Mouse (Mus musculus) layer of hippocampus, adult 8-10 months (tissue): ENCODE measurements at regions not wholly inside any gene's neighbourhood (a gene's known extent, or its start where the extent isn't known, plus 50 kb on each side); places are given as distances from the start of the nearest gene placed in this dataset.
"Not testable (repeated sequence)": the region's sequence is repeated elsewhere in the genome, so short reads cannot be mapped to it uniquely, and the experiment has no call there.

Experiments
- DNase-seq, 2 experiments: peaks; one replicate each; pipeline ENCODE4 v3.0.0; 2022; ENCODE audit warnings: low spot score in 2 of 2

DNA sequence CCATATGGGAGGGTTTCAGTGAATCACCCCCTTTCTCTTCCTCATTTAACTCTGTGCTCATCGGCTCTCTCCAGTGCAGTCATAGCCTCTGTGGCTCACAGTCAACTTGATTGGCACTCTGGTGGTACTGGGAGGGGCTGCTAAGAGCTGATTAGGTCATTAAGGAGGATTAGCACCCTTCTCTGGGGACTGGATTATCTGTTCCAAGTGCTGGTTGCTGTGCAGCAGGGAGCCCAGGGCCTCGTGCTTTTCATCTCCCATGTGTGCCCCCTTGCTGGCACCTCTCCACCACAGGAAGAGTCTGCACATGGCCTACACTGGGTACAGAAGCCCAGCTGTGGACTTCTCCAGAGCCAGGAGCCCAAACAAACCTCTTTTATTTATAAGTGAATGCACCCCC is 316.8 kb upstream of the Irx1 start:
- DNase-seq, result no peak

DNA sequence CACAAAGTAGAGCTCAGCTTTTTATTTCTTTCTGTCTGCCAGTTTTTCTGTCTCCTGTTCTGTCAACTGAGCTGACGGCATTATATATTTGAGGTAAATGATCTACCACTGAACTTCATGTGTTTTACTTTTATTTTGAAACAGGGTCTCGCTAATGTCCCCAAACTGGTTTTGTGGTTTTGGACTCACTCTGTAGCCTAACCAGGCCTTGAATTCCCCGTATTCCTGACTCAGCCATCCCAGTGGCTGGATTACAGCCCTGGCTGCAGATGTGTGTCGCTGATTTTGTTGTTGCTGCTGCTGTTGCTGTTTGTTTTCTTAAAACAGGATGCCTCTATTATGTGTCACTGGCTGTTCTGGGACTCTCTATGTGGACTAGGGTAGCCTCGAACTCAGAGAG is 317.3 kb upstream of the Irx1 start:
- no peak for DNase-seq

DNA sequence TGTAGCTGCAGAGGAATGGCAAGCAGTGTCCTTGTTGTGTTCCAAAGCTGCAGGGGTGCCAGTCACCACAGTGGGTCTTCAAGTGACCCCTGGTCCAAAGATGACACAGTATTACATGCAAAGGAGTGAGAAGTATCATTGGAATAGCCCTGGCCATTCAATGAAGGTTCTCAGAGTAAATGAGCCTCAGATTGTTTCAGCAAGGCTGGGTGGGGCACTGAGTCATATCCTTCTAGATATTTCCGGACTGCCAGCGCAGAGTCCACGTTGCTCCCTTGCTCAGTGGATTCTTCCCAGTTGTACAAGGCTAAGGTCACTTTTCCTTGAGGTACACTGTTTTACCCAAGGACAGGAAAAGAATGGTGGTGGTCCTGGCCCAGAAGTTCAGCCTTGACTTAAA is 319.2 kb upstream of the Irx1 start:
- DNase-seq, result no peak

DNA sequence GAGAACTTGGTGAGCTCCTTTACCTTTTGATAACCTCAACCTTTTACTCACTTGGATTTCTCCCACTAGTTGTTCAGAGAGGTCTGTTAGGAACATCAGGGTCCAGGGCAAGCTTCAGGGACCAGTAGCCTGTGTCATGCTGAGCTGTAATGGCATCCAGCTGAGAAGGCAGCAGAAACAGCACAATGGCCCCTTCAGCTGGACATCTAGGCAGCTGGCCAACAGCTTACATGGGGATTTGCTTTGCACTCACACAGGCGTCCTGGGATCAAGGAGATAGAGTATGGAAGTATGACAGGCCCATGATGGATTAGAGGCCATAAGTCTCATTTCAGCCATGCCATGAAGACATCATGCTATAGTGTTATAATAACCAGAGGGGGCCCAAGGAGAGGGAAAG is 320.2 kb upstream of the Irx1 start:
- DNase-seq, result no peak

DNA sequence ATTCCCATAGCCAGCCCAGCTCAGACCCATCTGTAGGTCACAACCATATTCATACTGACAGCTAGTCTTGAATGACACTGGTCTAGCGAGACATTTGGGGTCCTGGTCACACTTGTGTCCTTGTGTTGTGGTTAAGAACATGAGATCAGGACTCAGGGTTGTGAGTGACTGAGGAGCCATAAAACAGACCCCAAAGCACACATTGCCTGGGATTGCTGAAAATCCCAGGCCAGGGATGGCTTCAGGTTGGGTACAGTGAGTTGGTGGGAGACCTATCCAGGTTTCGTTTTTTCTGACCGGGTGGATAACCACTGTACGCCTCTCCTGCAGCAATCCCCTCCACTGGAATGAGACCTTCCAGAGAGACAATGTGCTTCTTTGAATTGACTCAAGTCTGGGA is 322.8 kb upstream of the Irx1 start:
- no peak for DNase-seq

DNA sequence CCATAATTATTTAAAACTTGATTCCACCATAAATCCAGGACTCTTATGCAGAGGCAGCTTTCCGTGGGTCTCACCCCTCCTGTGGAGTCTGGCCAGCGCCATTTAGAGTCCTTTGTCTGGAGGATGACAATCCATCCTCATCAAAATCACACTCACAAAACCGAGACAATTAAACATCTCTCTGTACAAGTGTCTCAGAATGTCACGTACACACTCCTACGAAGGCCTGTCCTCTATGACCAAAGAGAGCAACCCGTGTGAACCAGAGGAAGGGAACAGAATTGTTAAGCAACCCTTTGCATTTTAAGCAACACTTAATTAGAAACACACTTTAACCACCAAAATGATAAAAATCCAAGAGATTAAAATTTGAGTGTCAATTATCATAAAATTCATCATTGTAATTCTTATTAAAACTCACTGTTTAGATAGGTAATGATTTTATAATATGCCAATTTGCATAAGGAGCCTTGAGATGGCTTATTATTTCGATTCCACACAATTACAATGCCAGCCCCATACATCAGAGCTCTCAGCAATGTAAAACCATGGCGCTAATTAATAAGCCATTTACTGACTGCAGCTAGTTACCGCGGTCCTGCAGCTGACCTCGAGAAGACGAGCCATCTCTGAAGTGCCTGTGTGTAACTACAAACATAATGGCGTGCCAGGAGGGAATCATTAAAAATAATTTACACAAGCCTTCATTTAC is 325.0 kb upstream of the Irx1 start:
- DNase-seq, result no peak

DNA sequence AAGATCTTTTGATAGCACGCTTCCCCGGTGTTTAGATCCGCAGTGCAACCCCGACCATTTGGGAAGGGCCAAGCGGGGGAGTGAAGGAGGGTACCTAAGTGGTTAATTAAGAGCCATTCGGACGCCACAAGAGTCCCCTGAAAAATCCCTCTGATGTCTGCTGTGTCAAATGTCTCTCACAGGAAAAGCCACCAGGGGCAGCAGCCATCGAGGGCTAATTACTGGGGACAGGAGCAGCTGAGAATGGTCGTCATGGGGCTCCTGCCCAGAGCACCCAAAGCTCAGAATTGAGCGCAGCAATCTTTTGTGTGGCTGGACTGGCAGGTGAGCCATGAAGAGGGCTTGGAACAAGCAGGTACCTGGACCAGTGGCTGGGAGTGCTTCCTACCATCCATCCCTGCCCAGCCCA is 325.6 kb upstream of the Irx1 start:
- DNase-seq, result no peak

DNA sequence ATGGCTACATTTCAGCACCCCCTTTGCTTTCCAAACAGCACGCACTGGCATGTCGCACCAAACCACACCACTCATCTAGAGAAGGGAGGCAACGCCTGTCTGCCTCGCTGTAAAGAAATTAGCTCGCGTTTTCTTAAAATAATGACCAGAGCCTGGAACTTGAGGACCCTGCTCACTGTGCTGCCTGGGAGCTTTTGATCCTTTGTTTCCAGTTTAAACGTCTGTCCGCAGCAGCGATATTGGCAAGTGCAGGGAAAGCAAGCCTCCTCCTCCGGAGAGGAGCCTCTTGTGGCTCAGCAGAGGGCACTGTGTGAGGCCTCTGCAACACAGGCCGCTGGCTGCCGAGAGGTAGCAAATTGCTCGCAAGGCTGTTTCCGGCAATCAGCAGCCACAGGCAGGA is 328.8 kb upstream of the Irx1 start:
- DNase-seq, result no peak

DNA sequence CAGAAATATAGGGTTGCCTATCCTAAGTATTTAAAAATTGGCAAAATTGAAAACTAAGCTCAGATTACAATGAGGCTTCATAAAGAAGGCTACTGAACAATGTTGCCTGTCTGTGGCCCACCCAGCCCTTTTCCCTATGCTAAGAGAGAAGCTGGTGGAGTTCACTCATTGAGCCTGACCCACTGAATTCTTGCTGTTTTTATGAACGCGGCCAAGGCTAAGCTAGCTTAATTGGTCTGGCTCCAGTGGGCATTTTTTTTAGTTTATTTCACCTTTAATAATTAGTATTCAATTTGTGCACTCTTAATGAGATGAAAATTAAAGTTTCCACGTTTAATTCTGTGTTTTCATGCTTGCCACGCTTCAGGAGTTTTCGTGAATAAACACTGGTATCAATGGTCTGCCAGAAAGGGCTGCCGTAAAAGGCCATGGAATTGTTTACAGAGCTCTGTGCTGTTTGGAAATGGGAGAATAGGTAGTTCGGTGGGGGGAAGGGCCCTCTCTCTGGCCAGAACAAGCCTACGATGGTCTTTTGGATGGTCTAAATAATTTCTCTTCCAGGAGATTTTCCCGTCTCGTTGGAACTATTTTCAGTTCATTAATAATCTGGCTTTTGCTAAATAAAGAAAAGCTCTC is 329.7 kb upstream of the Irx1 start:
- no peak for DNase-seq

DNA sequence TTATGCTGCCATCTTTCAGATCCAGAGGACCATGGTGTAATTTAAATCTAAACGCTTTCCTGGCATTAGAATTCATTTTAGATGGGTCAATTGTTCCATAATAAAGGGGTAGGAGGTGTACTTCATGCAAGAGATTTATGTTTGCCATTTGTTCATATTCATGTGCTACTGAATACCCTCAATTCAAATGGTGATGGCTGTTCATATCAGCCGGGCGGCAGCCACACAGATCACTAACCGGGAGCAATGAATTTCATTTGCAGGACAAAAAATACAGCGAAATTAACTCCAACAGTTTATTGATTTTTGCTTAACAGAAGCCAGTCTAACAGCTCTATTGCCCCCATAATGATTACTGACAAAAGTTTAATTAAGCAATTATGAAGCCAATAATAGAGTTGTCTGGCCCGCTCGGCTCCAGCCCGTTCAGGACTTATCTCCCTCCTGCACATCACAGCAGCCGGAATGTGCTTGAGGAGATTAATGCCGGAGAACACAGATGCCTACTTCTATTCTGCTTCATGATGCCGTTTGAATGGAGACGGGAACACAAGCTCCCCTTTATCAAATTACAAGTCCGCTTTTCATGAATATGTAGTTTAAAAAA is 330.3 kb upstream of the Irx2 start:
- DNase-seq, result no peak

DNA sequence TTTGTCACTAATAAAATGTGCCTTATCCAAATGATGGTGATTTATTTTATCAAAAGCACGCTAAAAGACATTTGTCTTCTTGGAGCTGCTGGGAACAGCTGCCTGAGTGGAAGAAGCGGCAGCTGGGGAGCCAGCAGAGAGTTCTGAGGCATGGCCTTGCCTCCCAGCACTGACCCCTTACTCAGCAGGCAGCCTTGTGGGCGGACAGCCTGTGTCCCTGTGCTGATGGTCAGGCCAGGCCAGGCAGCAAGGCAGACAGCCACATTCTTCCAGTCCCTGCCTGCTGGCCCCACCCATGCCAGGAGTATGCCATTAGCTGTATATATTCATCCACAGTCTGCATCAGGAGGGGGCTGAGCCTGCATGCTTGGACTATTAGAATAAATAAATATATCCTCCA is 329.0 kb upstream of the Irx2 start:
- no peak for DNase-seq

DNA sequence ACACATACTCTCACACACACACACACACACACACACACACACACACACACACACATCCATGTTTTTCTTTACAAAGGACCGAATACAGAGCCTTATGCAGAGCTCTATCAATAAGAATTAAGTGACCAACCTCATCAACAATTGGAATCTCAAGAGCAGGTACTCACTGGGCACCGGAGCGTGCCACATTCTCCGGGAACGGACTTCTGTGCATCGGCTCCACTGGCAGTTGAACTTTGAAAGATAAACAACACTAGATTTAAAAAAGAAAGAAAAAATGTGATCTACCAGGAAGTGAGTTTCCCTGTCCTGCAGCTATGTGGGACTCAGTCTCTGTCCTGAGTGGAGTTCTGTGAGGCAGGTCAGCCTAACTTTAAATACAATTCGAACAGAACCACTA is 327.5 kb upstream of the Irx2 start:
- DNase-seq, result no peak

DNA sequence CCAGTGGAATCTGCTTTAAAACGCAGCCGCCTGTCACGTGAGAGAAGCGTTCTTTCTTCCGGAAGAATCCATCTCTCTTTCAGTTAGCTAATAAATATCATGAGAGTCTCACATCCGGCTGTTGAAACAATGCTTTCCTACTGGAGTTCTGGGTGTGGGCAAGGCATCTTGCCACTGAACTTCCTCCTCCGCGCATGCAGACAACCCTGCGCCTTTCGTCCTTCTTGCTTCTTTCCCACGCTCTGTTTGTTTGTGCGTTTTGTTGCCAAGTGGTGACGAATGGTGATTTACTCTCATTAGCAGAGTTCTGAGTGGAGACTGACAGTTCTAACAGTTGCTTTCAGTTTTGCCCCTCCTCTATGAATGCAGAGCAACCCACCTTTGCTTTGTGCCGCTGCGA is 326.8 kb upstream of the Irx2 start:
- DNase-seq, result no peak

DNA sequence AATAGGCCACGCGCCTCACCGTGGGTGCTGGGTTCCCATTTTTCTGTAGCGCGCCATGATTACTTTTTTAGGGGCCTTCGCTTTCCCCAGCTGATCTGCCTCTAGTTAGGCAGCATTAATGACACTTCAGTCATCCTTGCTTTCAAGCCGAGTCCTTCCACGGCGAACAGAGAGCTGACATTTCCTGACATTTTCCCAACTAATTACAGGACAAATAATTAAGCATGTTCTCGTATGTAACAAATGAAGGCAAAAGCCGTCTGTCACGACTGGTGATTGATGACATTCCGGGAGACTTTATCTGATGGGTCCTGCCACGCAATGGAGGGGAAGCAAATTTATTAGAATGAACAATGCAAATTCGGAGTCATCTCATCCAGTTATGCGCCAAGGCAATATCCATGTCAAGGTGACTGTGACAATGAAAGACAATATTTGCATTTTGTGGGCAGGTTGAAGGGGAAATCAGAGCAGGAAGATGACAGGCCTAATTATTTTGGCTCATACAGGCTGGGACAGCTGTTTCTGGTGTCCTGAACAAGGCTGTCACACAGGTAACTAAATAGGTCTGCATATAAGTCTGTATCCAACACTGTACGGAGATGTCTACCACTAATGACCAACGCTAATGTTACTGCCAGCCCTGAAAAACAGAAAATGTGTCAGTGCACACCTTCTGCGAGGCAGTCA is 326.0 kb upstream of the Irx2 start:
- DNase-seq, result no peak

DNA sequence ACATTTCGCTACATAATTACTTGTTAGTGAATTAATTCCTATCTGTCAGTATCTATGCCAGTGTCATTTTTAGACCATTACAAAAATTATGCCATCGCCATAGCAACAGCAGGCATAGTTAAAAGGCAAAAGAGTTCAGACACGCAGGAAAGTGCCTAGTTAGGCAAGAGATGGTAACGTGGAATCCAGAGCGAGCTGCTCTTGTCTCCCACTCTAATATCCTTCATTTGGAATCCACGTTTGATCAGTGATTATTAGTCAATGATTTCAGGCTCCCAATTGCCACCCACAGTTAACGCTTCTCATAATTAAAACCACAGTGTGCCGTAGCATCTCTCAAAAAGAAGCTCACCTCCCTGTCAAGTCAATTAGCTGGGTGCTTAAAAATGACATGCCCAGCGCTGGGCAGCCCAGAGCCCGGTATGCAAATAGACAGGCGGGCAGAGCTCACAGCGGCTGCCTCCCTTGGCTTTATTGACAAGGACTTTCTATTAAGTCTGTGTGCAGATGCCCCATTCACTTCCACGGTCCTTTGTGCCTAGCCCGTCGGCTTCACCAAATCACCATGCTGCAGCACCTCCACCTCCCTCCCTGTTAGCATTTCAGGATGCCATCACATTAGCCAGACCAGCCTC is 325.4 kb upstream of the Irx2 start:
- DNase-seq, result no peak

DNA sequence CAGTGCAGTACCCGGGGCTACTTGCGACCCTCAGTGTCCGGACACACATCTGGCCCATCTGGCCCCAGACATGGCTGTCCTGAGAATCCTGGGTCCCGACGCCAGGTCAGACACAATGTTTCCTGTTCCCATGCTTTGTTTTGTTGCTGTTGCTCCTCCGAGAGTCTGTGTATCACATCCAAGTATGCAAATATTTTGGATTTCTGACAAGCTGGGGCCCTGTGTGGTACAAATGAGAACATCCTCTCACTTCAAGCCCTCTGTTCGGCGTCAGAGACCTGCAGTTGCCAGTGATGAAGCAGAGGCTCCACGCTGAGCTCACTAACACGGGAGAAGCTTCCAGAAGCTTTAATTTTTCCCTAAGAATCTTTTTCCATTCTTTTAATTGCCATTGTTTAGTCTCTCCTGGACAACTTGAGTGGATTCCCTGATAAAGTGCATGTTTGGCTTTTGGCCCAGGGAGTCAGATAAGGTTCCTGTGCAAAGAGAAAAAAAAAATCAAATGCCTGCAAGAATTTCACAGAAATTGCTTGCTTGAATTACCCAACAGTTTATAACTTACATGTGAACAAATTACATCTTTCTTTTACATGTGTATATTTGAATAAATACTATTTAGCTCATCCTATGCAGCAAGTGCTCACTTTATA is 304.5 kb upstream of the Irx2 start:
- no peak for DNase-seq

DNA sequence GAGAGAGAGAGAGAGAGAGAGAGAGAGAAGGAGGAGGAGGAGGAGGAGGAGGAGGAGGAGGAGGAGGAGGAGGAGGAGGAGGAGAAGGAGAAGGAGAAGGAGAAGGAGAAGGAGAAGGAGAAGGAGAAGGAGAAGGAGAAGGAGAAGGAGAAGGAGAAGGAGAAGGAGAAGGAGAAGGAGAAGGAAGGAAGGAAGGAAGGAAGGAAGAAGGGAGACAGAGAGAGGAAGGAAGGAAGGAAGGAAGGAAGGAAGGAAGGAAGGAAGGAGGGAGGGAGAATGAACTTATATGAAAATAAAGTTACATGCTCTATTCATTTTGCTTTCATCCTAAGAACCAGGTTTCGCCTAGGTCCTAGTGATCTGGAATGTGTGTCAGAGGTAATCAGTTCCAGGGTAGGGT is 302.4 kb upstream of the Irx2 start:
- not testable (repeated sequence) for DNase-seq

DNA sequence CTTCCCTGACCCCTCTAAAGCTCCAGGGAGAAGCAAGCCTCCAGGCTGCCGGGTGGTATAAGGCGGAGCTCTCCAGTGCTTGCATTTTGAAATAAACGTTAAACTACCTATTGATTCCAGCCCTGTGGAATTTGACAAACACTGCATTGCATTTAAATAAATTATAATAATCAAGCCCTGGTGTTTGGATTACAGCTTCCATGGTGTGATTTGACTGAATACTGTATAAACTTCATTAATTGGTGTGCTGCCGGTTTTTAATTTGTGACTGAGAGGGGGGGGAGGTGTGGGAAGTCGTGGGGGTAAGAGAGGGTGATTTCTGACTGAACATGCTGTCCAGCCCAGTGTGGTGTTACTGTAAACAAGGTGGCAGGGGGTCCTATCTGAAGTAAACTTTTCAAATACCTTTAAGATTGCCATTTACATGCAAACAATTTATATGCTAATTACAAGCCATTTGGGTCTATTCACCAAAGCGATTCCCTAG is 282.9 kb upstream of the Irx2 start:
- no peak for DNase-seq

DNA sequence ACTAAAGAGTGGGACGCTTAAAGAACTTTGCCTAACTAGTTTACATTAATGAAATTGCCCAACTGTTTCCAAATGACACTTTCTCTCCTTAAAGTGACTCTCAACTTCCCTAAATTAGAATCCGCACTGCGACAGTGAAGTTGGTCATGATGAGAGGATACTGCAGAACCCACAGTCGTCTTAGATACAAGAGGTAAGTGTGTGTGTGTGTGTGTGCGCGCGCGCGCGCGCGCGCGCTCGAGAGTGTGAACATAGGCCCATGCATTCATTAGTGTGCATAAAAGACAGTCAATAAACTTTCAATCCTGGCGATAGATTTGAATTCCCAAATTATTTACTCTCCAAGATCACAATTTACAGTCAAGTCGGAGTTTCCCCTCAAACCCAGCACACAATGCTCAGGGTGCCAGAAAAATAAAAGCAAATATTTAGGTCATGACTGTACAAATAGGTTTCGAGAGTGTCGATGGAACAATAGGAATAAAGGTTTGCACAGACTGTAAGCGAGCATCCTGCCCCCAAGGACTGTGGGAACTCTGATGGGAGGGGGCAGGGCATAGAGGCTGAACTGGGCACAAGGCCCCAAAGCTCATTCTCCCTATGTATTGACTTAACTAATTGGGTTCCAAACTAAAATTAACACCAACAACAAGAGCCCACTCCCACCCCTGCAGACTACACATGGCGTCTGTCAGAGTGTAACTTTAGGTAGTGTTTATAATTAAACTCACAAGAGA is 282.2 kb upstream of the Irx2 start:
- no peak for DNase-seq

DNA sequence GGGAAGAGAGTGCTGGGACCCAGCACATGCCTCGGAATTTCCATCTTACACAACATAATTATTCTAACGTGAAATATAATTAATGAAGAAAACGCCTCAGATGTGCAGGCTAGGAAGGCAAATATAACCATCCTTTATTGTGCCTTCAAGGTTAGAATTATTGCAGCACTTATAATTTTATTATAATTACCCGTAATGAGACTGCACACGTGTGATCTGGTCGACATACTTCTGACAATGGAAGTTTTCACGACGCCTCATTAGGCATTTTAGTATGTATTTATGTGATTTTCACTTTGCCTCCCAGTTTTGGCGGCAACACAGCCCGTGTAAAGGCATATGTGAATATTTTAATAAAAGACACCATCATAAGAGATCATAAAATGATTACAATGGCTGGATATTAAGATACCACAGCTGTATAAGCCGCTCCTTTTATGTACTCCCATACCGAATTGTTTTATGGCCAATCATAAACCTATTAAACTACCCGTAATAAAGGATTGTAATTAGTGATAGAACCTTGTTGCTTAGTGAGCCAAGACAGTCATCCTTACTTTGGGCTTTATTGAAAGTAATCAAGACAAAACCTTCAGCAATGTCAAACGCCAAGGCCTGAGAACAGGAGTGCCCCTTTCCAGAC is 281.6 kb upstream of the Irx2 start:
- DNase-seq, result no peak
